ENCODE assay signal across 8 mouse cellular contexts in the genomic region with DNA sequence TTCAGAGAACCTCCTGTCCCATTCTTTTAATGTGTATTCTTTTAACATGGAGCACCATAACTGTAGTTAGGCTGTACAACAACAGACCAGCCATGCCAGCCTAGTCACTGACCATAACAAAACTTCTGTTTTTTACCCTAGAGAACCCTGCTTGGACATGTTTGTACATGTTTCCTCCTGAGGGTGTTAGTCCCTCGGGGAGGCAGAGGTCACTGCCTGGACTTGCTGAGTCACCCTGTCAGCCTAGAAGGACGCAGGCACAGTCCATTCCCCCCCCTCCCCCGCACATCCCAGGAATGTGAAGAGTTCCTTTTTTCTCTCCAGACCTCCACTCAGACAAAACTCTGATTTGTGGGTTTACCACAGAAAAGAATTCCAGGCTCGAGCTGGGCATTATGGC. TPM values are rescaled to one million over a fixed set of nuclear protein-coding genes. Genes with fewer than 3 reads are reported as not detected.
DNase-seq lines count a peak whose midpoint lies in the region; ATAC-seq and TF ChIP-seq lines count a peak whose summit lies in the region.

No protein-coding gene starts in this region.

- in situ Hi-C loops in Patski (cut with MboI; ENCODE audit: low pct_unique_long_range_greater_than_20kb): no loop called here

- no peaks in the 10 kb centered on the region for H3K79me2 ChIP-seq in macrophage (ENCODE audit: inconsistent target)

- no peak for TF ChIP-seq CTCF in Patski (IDR thresholded peaks at IDR 0.05)

- H3K4me2 ChIP-seq in kidney, embryonic 15.5 days: 0 out of 2 replicates have a peak overlapping the region, but pooled peaks have one; percentile 21
- no peak overlapping the region for H3K4me2 ChIP-seq in midbrain, embryonic 13.5 days (replicated peaks)

- POLR2A ChIA-PET in Patski (lab: Charles Lee): interaction anchor here (0.7 kb wide), 1 partner anchor 29 kb away, joined by 4 read pairs; no protein-coding TSS in a partner anchor

- WGBS in kidney, embryonic 15.5 days: 4% methylated on average over 4 of the region's 4 CpGs
- 0% methylated on average over 3 of the region's 4 CpGs for WGBS in macrophage (ENCODE audit: missing documents)
- WGBS in midbrain, embryonic 13.5 days: 22% methylated on average over 4 of the region's 4 CpGs

- DNase-seq in 3134 (ENCODE audit: extremely low read depth, insufficient read length, low spot score): peak; percentile 75
- peak; percentile 53 for DNase-seq in Patski (ENCODE audit: low read depth, low spot score)
- peak; percentile 31 for DNase-seq in gastrocnemius, postnatal 25 days
- DNase-seq in spleen, postnatal 36 days (ENCODE audit: low spot score in 2 of 2): no peak
- DNase-seq in spleen, postnatal 4 days (ENCODE audit: low spot score in 2 of 2): no peak

- peak; percentile 82 for ATAC-seq in Patski
- peak; percentile 70 for ATAC-seq in kidney, embryonic 15.5 days (replicated peaks; ENCODE audit: low FRiP score)
- ATAC-seq in midbrain, embryonic 13.5 days: no peak

- peaks cover 17% of the 10 kb centered on the region for H3K4me1 ChIP-seq in kidney, embryonic 15.5 days
- 0 out of 2 replicates have a peak, but pooled peaks cover 2% of the 10 kb centered on the region for H3K4me1 ChIP-seq in midbrain, embryonic 13.5 days (replicated peaks)

- no peak overlapping the region for H3K9ac ChIP-seq in kidney, embryonic 15.5 days
- H3K9ac ChIP-seq in midbrain, embryonic 13.5 days (replicated peaks): no peak overlapping the region

- no peaks in the 10 kb centered on the region for H3K9me3 ChIP-seq in kidney, embryonic 15.5 days (replicated peaks)
- H3K9me3 ChIP-seq in midbrain, embryonic 13.5 days: no peaks in the 10 kb centered on the region

- no peaks in the 10 kb centered on the region for H3K27me3 ChIP-seq in Patski
- no peaks in the 10 kb centered on the region for H3K27me3 ChIP-seq in kidney, embryonic 15.5 days
- H3K27me3 ChIP-seq in midbrain, embryonic 13.5 days: no peaks in the 10 kb centered on the region

- H3K27ac ChIP-seq in kidney, embryonic 15.5 days: peak overlapping the region; percentile 56; the same call in 1 of the 2 replicates
- H3K27ac ChIP-seq in macrophage: peak overlapping the region; percentile 96
- H3K27ac ChIP-seq in midbrain, embryonic 13.5 days: no peak overlapping the region

- no peak overlapping the region for H3K4me3 ChIP-seq in kidney, embryonic 15.5 days (replicated peaks)
- H3K4me3 ChIP-seq in macrophage (ENCODE audit: inconsistent target): no peak overlapping the region
- H3K4me3 ChIP-seq in midbrain, embryonic 13.5 days (replicated peaks): no peak overlapping the region

- CTCF ChIA-PET in Patski (lab: Charles Lee): interaction anchor here (1.3 kb wide), 1 partner anchor 30 kb away, joined by 3 read pairs; no protein-coding TSS in a partner anchor

- no peaks in the 10 kb centered on the region for H3K36me3 ChIP-seq in kidney, embryonic 15.5 days
- no peaks in the 10 kb centered on the region for H3K36me3 ChIP-seq in macrophage (ENCODE audit: inconsistent target)
- no peaks in the 10 kb centered on the region for H3K36me3 ChIP-seq in midbrain, embryonic 13.5 days

RNA-seq across cellular contexts. Expression of a gene that starts 7.0 kb away (rescaled TPM):
- polyA plus RNA-seq in Patski (2021) (64.0 TPM), macrophage (2018) (68.8 to 97.8 TPM (median 84.1 TPM) in 3 replicates)
- 10 to 100 TPM; 38.5 to 43.8 TPM for total RNA-seq in gastrocnemius, postnatal 25 days (2021)
- polyA plus RNA-seq in kidney, embryonic 15.5 days (2015; fragmentation: Nextera tagmentation; extraction: Ambion mirVana): 47.4 and 49.7 TPM in 2 replicates
- total RNA-seq in macrophage (2018; cell fraction: chromatin; rRNA removed): 1,000 to 10,000 TPM in 12 of 26 experiments, 100 to 1,000 TPM in 14; 488 to 3,376 (median 837) TPM
- 100 to 1,000 TPM in 16 of 26 experiments, 10 to 100 TPM in 10; 72.5 to 455 (median 128) TPM for total RNA-seq in macrophage (2018; cell fraction: cytosol; rRNA removed)
- 1,000 to 10,000 TPM in 7 of 26 experiments, 100 to 1,000 TPM in 19; 303 to 1,681 (median 684) TPM for total RNA-seq in macrophage (2018; cell fraction: nucleus; rRNA removed)
- 65.5 and 67.5 TPM in 2 replicates for polyA plus RNA-seq in midbrain, embryonic 13.5 days (2015; fragmentation: Nextera tagmentation; extraction: Ambion mirVana)

RNA-seq across cellular contexts. Expression of a gene that starts 28.6 kb away (rescaled TPM):
- 19.4 TPM for polyA plus RNA-seq in Patski (2021)
- total RNA-seq in gastrocnemius, postnatal 25 days (2021): 1 to 10 TPM; 3.8 to 4.8 TPM
- 14.8 and 15.0 TPM in 2 replicates for polyA plus RNA-seq in kidney, embryonic 15.5 days (2015; fragmentation: Nextera tagmentation; extraction: Ambion mirVana)
- total RNA-seq in macrophage (2018; cell fraction: chromatin; rRNA removed): 10 to 100 TPM in 9 of 26 experiments, 1 to 10 TPM in 17; 5.3 to 16.2 (median 8.5) TPM
- total RNA-seq in macrophage (2018; cell fraction: cytosol; rRNA removed): 10 to 100 TPM in 7 of 26 experiments, 1 to 10 TPM in 19; 6.6 to 12.5 (median 8.7) TPM
- 10 to 100 TPM in 25 of 26 experiments, 1 to 10 TPM in 1; 9.2 to 24.5 (median 13.9) TPM for total RNA-seq in macrophage (2018; cell fraction: nucleus; rRNA removed)
- polyA plus RNA-seq in macrophage (2018): 6.8 to 12.7 TPM (median 9.9 TPM) in 3 replicates
- polyA plus RNA-seq in midbrain, embryonic 13.5 days (2015; fragmentation: Nextera tagmentation; extraction: Ambion mirVana): 32.4 and 33.1 TPM in 2 replicates

Comparison
In these comparisons a context has a peak if more than half of its experiments do, and no peak if none do; other contexts are left out.
1. DNase-seq: peak in 3134 (single experiment), Patski (single experiment) and gastrocnemius, postnatal 25 days (single experiment); none in spleen, postnatal 36 days (0 of 2) and spleen, postnatal 4 days (0 of 2).